Mouse (Mus musculus): Measurements from ENCODE around the gene Klc1. TPM values are rescaled to one million over a fixed set of nuclear protein-coding genes. Genes with fewer than 3 reads are reported as not detected.
A peak's percentile ranks its signal among the peaks of the same experiment; 100 is the strongest.

Klc1 gene
- polyA plus RNA-seq, 1 experiment, result 85.0 TPM

DNA sequence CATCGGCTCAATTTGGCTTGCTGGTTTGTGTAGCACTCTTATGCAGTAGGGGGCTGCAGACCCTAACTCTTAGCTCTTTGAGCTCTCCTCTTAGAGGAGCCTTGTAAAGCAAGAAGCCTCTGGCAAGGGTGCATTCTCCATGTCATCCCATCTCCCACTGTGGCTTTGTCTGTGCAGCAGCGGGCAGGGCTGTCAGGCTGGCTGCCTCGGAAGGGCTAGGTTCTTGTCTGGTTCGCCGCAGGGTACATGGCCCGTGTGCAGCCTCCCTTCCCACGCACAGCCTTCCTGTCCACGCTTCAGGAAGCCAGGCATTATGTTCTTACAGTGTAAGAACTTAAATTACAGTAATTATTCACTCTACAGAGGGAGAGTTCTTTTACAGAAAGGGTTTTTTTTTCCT lies 40.0 kb upstream of the Klc1 start:
- no peak for DNase-seq
- Histone ChIP-seq H3K4me3 (ENCODE audit: control insufficient read depth, insufficient read depth, low read length) (no peak overlapping the region), H3K27ac (ENCODE audit: control insufficient read depth, insufficient read depth, low read length) (no peak overlapping the region), H3K27me3 (ENCODE audit: control insufficient read depth, insufficient read depth, low read length) (no peaks in the 10 kb centered on the region), H3K4me1 (replicated peaks; ENCODE audit: control insufficient read depth, insufficient read depth, low read length) (peaks cover 8% of the 10 kb centered on the region), H3K36me3 (ENCODE audit: control insufficient read depth, insufficient read depth, low read length) (no peaks in the 10 kb centered on the region)
- no peak for TF ChIP-seq CTCF (IDR thresholded peaks at IDR 0.05; ENCODE audit: borderline replicate concordance, control insufficient read depth, extremely low read depth, insufficient read depth, low read length, poor library complexity)
- no peak for TF ChIP-seq POLR2A (IDR thresholded peaks at IDR 0.05; ENCODE audit: control insufficient read depth, extremely low read depth, insufficient read depth, low read length, poor library complexity)
- 70% methylated on average over 8 of the region's 8 CpGs for WGBS

DNA sequence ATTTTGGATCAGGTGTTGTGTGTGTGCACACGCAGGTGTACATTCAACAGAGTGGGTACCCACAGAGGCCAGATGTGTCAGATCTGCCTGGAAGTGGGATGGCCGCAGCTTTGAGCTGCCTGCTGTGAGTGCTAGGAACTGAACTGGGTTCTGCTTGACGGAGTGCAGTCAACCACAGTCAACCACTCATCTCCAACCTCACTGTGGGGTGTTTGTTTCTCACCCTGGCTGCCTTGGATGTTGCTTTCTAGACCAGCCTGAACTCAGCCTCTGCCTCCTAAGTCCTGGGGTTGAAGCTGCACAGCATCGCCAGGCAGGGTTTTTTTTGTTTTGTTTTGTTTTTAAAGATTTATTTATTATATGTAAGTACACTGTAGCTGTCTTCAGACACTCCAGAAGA lies 38.4 kb upstream of the Klc1 start:
- DNase-seq, result no peak
- Histone ChIP-seq H3K4me3 (ENCODE audit: control insufficient read depth, insufficient read depth, low read length) (no peak overlapping the region), H3K27me3 (ENCODE audit: control insufficient read depth, insufficient read depth, low read length) (no peaks in the 10 kb centered on the region), H3K36me3 (ENCODE audit: control insufficient read depth, insufficient read depth, low read length) (0 out of 2 replicates have a peak, but pooled peaks cover 3% of the 10 kb centered on the region), H3K4me1 (replicated peaks; ENCODE audit: control insufficient read depth, insufficient read depth, low read length) (0 out of 2 replicates have a peak, but pooled peaks cover 2% of the 10 kb centered on the region), H3K27ac (ENCODE audit: control insufficient read depth, insufficient read depth, low read length) (no peak overlapping the region)
- TF ChIP-seq CTCF (IDR thresholded peaks at IDR 0.05; ENCODE audit: borderline replicate concordance, control insufficient read depth, extremely low read depth, insufficient read depth, low read length, poor library complexity), result no peak
- no peak for TF ChIP-seq POLR2A (IDR thresholded peaks at IDR 0.05; ENCODE audit: control insufficient read depth, extremely low read depth, insufficient read depth, low read length, poor library complexity)
- 53% methylated on average over 4 of the region's 4 CpGs for WGBS

DNA sequence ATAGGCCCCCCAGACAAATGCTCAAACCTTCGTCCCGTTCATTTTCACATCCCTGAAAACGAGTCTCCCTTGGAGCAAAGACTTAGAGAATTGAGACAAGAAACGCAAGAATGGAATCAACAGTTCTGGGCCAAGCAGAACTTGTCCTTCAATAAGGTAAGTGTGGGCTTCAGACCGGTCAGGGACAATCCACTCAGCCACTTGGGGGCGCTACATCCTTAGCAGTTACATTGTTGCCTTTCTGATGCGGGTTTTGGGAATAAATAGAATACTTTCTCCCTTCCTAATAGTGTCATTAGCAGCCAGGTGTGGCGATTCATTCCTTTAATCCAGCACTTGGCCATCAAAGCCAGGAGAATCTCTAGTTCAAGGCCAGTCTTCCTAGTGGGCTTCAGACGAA lies 36.0 kb upstream of the Klc1 start:
- no peak overlapping the region for H3K27ac ChIP-seq (ENCODE audit: control insufficient read depth, insufficient read depth, low read length)
- H3K4me3 ChIP-seq (ENCODE audit: control insufficient read depth, insufficient read depth, low read length), result no peak overlapping the region
- H3K36me3 ChIP-seq (ENCODE audit: control insufficient read depth, insufficient read depth, low read length), result 0 out of 2 replicates have a peak, but pooled peaks cover 3% of the 10 kb centered on the region
- peak; percentile 28 for DNase-seq
- WGBS, result 84% methylated on average over 9 of the region's 9 CpGs
- TF ChIP-seq POLR2A (IDR thresholded peaks at IDR 0.05; ENCODE audit: control insufficient read depth, extremely low read depth, insufficient read depth, low read length, poor library complexity) (no peak), CTCF (IDR thresholded peaks at IDR 0.05; ENCODE audit: borderline replicate concordance, control insufficient read depth, extremely low read depth, insufficient read depth, low read length, poor library complexity) (no peak)
- no peaks in the 10 kb centered on the region for H3K27me3 ChIP-seq (ENCODE audit: control insufficient read depth, insufficient read depth, low read length)
- 0 out of 2 replicates have a peak, but pooled peaks cover 4% of the 10 kb centered on the region for H3K4me1 ChIP-seq (replicated peaks; ENCODE audit: control insufficient read depth, insufficient read depth, low read length)

DNA sequence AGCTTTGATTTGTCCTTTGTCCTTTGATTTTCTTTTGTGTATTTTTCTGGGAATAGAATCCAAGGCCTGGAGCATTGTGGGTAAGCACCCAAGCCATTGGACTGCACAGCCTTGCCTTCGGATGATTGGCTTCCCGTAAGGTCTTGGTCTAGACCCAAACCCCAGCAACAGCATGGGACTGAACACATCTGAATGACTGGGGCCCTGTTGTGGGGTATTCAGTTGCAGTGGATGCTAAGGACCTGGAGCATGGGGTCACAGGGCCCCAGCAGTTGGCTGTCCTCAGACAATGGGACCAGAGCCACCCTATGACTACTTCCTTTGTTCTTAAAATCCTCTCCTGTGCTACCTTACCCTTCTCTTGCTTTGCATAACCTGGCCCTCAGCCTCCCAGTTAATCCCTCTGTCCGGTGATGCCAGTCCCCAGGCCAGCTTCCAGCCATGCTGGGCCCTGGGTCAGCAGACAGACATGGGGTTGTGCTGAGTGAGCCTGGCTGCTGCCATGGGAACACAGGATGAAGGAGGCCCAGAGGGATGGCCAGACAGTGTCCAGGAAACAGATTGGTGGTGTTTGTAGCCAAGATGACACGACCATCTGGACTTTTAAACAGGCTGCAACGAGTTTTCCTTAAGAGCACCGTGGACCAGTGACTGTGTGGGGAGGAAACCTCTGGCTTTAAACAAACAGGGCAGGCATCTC lies 33.9 kb upstream of the Klc1 start:
- DNase-seq, result no peak
- no peak overlapping the region for H3K4me3 ChIP-seq (ENCODE audit: control insufficient read depth, insufficient read depth, low read length)
- 92% methylated on average over 6 of the region's 6 CpGs for WGBS

DNA sequence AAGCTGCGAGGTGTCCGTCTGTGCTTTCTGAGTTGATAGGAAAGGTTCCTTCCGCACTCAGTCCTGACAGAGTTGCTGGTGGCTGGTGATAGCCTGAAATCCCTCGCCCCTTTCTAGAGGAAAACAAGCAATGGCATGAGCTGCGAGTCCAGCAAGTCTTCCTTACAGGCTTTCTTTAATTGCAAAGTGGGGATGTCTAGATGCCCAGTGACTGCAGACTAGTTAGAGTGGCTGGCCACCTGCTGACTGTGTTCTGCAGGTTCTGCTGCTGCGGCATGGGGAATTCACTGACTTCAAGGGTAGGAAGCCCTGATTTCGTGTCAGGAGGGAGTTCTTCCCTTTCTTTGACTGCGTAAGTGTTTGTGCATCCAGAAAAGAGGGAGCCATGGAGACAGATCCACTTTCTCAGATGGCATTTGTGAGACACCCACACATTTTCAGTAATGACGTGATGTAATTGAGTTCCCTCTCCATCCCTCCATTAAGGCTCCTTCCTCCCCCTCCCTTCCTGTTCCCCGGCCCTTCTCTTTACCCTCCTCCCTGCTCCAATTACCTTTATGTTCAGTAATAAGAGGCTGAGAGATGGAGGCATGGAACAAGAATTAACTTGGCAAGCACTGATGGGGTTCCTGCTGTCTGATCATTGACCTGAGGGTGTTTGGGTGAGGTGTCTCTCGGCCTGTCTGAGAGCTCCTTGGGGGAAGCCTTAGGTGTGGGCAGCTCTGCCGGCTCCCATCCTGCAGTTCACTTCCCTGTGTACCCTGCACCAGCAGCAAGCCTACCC lies 33.1 kb upstream of the Klc1 start:
- 91% methylated on average over 12 of the region's 12 CpGs for WGBS
- Histone ChIP-seq H3K4me1 (replicated peaks; ENCODE audit: control insufficient read depth, insufficient read depth, low read length) (0 out of 2 replicates have a peak, but pooled peaks cover 2% of the 10 kb centered on the region), H3K27me3 (ENCODE audit: control insufficient read depth, insufficient read depth, low read length) (no peaks in the 10 kb centered on the region), H3K4me3 (ENCODE audit: control insufficient read depth, insufficient read depth, low read length) (no peak overlapping the region), H3K36me3 (ENCODE audit: control insufficient read depth, insufficient read depth, low read length) (0 out of 2 replicates have a peak, but pooled peaks cover 3% of the 10 kb centered on the region), H3K27ac (ENCODE audit: control insufficient read depth, insufficient read depth, low read length) (no peak overlapping the region)
- TF ChIP-seq POLR2A (IDR thresholded peaks at IDR 0.05; ENCODE audit: control insufficient read depth, extremely low read depth, insufficient read depth, low read length, poor library complexity) (no peak), CTCF (IDR thresholded peaks at IDR 0.05; ENCODE audit: borderline replicate concordance, control insufficient read depth, extremely low read depth, insufficient read depth, low read length, poor library complexity) (no peak)
- no peak for DNase-seq

More for the DNA sequence above, 33.9 kb upstream of the Klc1 start:
- H3K27ac ChIP-seq (ENCODE audit: control insufficient read depth, insufficient read depth, low read length), result no peak overlapping the region
- H3K4me1 ChIP-seq (replicated peaks; ENCODE audit: control insufficient read depth, insufficient read depth, low read length), result 0 out of 2 replicates have a peak, but pooled peaks cover 2% of the 10 kb centered on the region
- TF ChIP-seq CTCF (IDR thresholded peaks at IDR 0.05; ENCODE audit: borderline replicate concordance, control insufficient read depth, extremely low read depth, insufficient read depth, low read length, poor library complexity), result no peak
- no peak for TF ChIP-seq POLR2A (IDR thresholded peaks at IDR 0.05; ENCODE audit: control insufficient read depth, extremely low read depth, insufficient read depth, low read length, poor library complexity)
- no peaks in the 10 kb centered on the region for H3K27me3 ChIP-seq (ENCODE audit: control insufficient read depth, insufficient read depth, low read length)
- H3K36me3 ChIP-seq (ENCODE audit: control insufficient read depth, insufficient read depth, low read length), result 0 out of 2 replicates have a peak, but pooled peaks cover 3% of the 10 kb centered on the region

DNA sequence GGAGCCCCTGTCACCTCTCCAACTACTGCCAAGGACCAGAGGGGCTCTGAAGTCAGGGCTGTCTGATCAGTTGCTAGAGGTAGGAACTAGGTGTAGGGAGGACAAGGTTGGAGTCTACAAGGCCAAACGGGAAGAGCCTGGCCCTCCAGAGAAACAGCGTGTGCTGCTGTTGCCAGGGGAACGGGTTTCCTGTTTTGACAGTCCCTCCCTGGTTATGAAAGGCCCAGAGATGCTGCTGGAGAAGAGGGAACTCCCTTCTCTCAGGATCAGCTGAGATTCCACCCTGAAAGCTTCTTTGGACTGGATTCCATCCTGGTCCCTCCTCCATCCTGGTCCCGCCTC lies 32.6 kb upstream of the Klc1 start:
- 53% methylated on average over 4 of the region's 4 CpGs for WGBS
- Histone ChIP-seq H3K27ac (ENCODE audit: control insufficient read depth, insufficient read depth, low read length) (no peak overlapping the region), H3K4me3 (ENCODE audit: control insufficient read depth, insufficient read depth, low read length) (no peak overlapping the region), H3K4me1 (replicated peaks; ENCODE audit: control insufficient read depth, insufficient read depth, low read length) (0 out of 2 replicates have a peak, but pooled peaks cover 2% of the 10 kb centered on the region), H3K36me3 (ENCODE audit: control insufficient read depth, insufficient read depth, low read length) (0 out of 2 replicates have a peak, but pooled peaks cover 3% of the 10 kb centered on the region), H3K27me3 (ENCODE audit: control insufficient read depth, insufficient read depth, low read length) (no peaks in the 10 kb centered on the region)
- no peak for DNase-seq
- TF ChIP-seq POLR2A (IDR thresholded peaks at IDR 0.05; ENCODE audit: control insufficient read depth, extremely low read depth, insufficient read depth, low read length, poor library complexity) (no peak), CTCF (IDR thresholded peaks at IDR 0.05; ENCODE audit: borderline replicate concordance, control insufficient read depth, extremely low read depth, insufficient read depth, low read length, poor library complexity) (no peak)
